Mouse (Mus musculus) erythroblast, adult 5-6 weeks (primary cell): Measurements from ENCODE around the gene Csk. TPM values are rescaled to one million over a fixed set of nuclear protein-coding genes. Genes with fewer than 3 reads are reported as not detected.

Experiments
- ATAC-seq: replicated peaks from 2 replicates; pipeline ENCODE4 v1.8.0; 2016; ENCODE audit warnings: moderate number of reproducible peaks, mild to moderate bottlenecking, moderate TSS enrichment, inconsistent platforms; ENCODE audit not compliant: poor library complexity, low FRiP score, severe bottlenecking
- total RNA-seq, 2 experiments: library from RNA; stranded (forward) in 1 of 2; stranded (reverse) in 1 of 2; fragments of 150-400 nt in 1 of 2; fragments of 200-764, 138-1000 nt in 1 of 2; gene quantifications; 2 replicates each; pipeline versions ENCODE4 v1.2.3 to v1.2.4; 2015 to 2017; ENCODE audit warnings: low replicate concordance in 2 of 2

Gene Csk
- total RNA-seq (2015; ENCODE audit: low replicate concordance) (31.6 and 44.6 TPM in 2 replicates), total RNA-seq (2017; ENCODE audit: low replicate concordance) (12.1 and 40.8 TPM in 2 replicates)

DNA sequence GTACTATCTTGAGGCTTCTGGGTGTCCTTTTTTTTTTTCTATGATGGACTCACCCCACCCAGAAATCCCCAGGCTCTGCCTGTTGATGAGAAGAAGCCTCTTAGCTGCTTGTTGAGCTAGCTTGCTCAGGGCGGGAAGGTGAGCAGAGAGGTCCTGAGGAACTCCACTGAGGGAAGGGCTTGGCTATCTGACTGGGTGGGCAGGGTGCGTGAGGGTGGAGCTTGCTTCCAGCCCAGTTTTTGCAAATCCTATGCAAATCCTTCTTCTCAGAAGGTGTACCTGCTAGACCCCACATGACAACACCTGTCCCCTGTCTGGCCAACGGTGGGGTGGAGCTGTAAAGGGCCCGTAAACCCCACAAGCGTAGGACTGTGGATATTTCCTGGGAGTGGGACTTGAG is at the start of gene Csk:
Csk (minus strand) TSS at position 349 of the 400 bp plus-strand sequence.
- ATAC-seq, result no peak

DNA sequence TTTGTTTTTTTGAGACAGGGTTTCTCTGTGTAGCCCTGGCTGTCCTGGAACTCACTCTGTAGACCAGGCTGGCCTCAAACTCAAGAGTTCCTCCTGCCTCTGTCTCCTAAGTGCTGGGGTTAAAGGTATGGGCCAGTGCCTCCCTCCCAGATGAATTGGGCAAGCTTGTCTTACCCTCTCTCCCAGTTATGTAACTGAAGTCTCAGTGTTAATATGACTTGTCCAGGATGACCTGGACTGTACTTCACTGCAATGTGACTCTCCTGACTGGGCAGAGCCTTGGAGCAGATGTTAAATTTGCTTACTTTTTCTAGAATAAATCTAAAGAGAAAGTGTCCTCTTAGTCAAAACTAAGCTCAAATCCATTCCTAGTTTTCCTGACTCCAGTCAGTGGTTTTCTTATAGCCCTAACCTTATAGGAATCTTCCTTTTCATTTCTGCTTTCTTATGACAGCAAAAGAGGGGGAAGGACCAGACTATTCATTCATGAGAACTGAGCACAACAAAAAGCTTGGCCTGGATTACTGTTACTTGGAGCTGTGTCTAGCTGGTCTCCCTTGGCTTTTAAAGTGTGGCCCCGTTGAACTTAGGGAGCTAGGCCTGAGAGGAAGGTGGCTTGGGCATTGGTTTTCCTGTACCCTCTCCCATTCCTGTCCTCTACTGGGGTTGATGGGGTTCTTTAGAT is 45.2 kb upstream of the Csk start:
- ATAC-seq, result no peak

DNA sequence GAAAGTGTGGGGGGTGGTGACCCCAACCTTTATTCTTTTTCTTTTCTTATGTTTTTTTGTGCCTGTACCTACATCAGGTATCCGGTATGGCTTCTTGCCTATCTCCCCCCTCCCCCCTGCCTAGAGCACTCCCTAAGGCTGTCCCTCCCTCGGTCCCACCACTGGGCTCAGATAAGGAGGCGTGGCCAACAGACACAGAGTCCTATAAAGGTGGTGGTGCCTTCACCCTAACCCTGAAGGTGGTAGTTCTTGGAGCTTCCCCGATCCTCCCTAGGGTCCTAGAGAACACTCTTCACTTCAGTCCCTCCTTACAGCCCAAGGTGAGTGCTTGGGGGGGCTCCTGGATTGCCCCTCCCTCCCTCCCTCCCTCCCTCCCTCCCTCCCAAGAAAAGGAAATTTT is 43.9 kb upstream of the Csk start:
- no peak for ATAC-seq

GRCm38 (mm10) chr9:57696380-57697285 is 43.2 kb upstream of the Csk start:
- no peak for ATAC-seq

GRCm38 (mm10) chr9:57694108-57694507 is 40.7 kb upstream of the Csk start:
- no peak for ATAC-seq

DNA sequence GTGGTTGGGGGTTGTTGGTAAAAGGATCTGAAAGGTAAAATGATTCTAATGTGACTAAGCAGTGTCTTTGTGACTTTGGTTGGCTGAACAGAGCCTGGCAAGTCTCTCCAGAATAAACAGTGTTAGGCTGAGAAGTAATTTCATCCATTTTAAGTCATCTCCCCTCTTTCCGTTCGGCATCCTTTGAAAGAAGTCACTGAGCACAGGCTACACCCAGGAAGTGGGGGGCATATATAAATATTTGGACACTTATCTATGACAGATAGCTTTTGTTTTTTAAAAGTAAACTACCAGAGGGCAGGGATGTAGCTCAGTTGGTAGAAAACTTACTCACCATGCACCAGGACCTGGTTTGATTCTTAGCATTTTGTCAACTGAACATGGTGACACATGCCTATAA is 35.2 kb upstream of the Csk start:
- ATAC-seq, result no peak

DNA sequence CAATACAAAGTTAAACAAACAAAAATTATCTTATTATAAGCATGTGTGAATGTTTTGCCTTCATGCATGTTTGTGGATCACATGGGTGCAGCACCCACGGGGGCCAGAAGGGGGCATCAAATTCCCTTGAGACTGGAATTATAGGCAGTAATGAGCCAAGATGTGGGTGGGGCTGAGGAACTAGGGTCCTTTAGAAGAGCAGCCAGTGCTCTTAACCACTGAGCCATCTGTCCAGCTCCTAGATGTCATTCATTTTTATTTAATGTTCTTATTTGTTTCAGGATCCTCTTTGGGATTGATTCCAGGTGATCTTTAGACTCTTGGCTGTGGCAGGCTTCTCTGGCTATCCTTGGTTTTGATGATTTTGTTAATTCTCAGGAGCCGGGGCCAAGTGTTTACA is 34.7 kb upstream of the Csk start:
- ATAC-seq, result no peak

- ATAC-seq, result no peak; the same call in 1 of the 2 replicates
Observed at GRCm38 (mm10) chr9:57687751-57688150, 34.3 kb upstream of the Csk start, which contains the start of gene Cyp1a1. Gene Cyp1a1 (plus strand): TSS chr9:57687928.

GRCm38 (mm10) chr9:57686011-57686410 is 32.6 kb upstream of the Csk start:
- no peak for ATAC-seq

DNA sequence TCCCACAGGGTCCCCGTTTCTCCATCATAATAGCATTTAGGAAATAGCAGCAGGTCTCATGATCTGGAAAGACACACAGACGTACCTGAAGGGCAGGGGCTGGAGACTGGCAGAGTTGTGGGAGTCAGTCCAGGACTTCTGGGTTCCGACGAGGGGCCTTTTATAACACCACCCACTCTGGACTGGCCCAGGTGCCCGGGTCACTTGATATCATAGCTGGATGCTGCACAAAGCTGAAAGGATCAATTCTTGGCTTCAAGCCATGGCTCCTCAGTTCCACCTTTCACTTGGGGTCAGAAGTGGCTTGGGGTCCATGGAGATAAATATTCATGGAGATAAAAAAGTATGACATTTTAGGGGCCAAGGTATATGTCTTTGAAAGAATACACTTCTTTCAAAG is 30.1 kb upstream of the Csk start, which contains the start of gene Cyp1a2:
Cyp1a2 (minus strand) TSS at position 184 of the 400 bp plus-strand sequence.
- no peak for ATAC-seq

DNA sequence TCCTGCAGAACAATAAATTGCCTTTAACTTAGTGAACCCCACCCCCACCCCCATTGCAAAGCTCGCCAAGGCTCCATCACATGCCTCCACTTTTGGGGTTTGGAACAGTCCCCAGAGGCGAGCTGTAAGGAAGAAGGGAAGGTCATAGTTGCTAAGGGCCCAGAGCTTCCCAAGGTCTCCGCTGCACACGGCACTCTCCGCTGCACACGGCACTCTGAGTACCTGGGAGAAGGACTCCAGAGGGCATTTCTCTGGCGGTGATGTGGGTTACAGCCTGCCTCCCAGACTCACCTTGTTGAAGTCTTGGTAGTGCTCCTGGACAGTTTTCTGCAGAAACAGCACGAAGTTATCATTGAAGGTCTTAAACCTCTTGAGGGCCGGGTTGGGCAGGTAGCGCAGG is 28.0 kb upstream of the Csk start:
- ATAC-seq, result no peak

DNA sequence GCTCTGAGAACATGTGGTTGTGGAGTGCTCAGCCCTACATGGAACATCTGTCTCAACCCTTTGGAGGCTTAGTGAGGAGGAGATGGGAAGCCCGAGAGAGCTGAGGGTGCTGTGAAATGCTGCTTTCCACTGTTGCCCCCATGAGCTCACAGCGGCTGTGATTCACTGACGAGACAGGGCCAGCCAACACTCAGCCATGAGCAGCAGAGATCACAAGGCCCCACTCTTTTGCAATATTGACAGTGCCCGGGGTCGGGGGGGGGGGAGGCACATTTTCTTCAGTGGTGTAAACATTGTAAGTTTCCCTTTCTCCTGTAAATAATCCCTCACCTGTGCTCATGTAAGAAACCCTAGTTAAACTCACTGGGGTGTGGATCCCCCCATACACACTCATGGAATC is 18.1 kb upstream of the Csk start:
- ATAC-seq, result no peak

DNA sequence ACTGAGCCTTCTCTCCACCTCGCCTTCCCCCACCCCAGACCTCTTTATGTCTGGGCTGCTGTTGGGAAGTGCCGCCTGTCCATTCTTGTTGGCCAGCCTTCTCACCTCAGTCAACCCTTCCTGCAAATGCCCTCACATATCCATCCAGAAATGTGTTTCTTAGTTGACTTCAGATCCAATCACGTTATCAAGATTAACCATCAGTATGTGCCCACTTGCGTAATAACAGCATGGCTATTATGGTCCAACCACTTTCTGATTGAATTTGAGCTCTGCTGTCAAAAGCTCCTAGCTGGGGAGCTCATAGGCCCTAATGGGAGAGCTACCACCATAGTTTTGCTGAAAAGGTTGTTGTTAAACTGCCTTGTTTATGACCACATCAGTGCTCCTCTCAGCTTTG is 17.6 kb upstream of the Csk start:
- no peak for ATAC-seq

DNA sequence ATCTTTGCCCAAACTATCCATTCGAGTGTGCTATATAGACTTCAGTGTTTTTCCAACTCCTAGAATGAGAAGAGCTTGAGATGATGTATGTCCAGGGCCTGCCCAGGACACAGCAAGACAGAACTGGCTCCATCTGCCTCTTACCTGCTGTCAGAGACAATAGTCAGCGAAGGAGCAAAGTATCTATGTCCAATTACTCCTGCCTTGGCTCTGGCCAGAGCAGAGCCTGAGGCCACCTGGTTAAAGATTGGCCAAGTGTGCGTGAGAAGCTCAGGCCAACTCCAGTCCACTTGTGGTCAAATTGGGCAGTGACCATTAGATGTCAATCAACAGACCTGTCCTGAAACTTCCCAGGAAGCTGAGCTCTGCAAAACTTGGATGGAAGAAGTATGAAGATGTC is 16.1 kb upstream of the Csk start:
- no peak for ATAC-seq

DNA sequence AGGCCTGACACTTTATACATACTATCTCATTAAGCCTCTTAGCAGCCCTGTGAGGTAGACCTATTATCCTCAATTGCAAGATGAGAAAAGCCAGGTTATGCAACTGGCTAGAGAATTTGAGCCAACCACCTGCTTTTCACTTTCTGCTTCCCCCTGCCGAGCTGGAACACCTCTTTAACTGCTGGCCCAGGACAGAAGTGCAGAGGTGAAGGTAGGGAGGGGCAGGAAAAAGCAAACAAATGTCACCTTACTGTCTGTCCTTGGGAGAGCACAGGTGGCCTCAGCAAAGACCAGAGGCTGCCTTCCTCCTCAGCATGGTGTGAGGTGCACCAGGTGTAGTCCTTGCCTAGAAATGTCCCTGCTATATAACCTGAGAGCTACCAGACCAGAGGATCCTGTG is 14.8 kb upstream of the Csk start:
- no peak for ATAC-seq

GRCm38 (mm10) chr9:57667817-57668216 is 14.4 kb upstream of the Csk start:
- ATAC-seq, result no peak

DNA sequence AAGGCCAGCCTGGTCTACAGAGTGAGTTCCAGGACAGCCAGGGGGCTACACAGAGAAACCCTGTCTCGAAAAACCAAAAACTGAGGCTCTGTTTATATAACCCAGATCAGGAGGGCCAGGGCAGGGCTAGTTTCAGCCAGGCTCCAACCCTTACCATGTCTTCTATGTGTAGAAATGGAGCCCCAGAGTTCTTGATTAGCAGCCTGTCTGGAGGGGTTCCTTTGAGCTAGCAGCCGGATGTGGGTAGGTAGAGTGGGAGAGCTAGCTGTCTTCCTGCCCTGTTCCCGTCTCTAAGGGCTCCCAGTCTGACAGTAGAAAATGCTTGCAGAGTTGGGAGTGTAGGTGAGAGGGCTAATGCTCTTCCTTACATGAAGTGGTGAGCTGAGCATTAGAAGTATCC is 13.7 kb upstream of the Csk start:
- no peak for ATAC-seq

DNA sequence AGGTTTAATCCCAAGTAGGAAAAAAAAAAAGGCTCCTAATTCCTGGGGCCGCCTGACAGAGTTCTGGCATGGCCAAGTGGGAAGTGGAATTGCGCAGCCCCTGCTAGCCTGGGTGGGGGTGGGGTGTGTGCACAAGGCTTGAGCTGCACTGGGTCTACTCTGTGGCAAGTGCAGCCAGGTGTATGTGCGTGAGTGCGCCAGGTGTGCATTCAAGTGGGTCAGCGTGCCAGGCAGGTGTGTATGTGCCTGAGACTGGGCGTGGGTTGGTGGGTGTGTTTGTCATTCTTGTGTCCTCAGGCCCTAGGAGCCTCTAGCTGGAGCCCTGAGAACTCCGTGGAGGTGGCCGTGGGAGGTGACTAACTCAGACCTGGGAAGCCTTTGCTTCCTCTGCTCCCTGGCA is 13.1 kb upstream of the Csk start:
- ATAC-seq, result no peak

GRCm38 (mm10) chr9:57664616-57665015 is 11.2 kb upstream of the Csk start:
- ATAC-seq, result no peak

DNA sequence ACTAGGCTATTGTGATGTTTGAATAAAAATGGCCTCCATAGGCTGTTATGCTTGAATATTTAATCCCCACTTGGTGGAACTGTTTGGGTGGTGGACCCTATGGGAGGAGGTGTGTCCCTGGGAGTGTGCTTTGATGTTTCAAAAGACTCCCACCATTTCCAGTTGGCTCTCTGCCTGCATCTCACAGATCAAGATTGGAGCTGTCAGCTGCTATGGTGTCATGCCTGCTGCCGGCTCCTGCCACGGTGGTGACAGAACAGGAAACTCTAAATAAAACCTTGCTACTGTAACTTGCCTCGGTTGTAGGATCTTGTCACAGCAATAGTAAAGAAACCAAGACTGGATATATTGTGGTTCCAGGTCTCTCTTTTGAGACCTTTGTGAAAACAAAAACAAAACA is 8.1 kb upstream of the Csk start:
- no peak for ATAC-seq

DNA sequence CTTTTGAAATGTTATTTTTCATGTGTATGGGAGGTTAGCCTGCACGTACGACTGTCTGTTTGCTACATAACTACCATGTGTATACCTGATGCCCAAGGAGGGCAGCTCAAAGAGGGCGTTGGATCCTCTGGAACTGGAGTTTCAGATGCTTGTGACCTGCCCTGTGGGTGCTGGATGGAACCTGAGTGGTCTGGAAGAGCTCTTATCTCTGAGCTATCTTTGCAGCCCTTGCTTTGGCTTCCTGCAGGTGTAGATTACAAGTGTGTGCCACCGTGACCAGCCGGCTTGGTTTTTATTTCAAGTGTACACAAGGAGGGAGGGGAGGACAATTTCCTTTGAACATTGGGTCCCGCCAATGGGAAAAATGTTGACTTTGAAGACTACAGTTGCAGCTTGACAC is 7.1 kb upstream of the Csk start:
- ATAC-seq, result peak; percentile 82
